Mouse (Mus musculus) C2C12 (cell line): ENCODE results near the gene Ccna1.

Source experiments
- CTCF ChIP-seq: IDR thresholded peaks from one replicate; pipeline ENCODE4 v1.5.1; 2011; ENCODE audit not compliant: control insufficient read depth, insufficient read depth, insufficient read length
- MYOD1 ChIP-seq: IDR thresholded peaks from one replicate; pipeline ENCODE4 v1.6.1; 2011; ENCODE audit warnings: low read depth; ENCODE audit not compliant: control insufficient read depth, insufficient read length

- no peak for TF ChIP-seq CTCF
- no peak for TF ChIP-seq MYOD1
Observed at GRCm38 (mm10) chr3:55008965-55009741, 46.1 kb downstream of the Ccna1 start.
